Mouse (Mus musculus) adrenal gland, adult 2 months (tissue): Measurements from ENCODE around the gene Hist1h2bm. TPM values are rescaled to one million over a fixed set of nuclear protein-coding genes. Genes with fewer than 3 reads are reported as not detected.

ENCODE experiments used
- DNase-seq: peaks from one replicate; pipeline ENCODE4 v3.0.0; 2021
- polyA plus RNA-seq: library from polyadenylated mRNA; depleted of rRNA; stranded (reverse); fragments of >200 nt; gene quantifications from 2 replicates; pipeline ENCODE4 v1.2.3, GENCODE M21; 2012
- total RNA-seq, 2 experiments: library from RNA; stranded (reverse); gene quantifications; 2 replicates each; pipeline ENCODE4 v1.2.3; 2021

The Hist1h2bm gene
- total and polyA plus RNA-seq, 3 experiments, result 0.28 to 7.0 (median 6.5) TPM

DNA sequence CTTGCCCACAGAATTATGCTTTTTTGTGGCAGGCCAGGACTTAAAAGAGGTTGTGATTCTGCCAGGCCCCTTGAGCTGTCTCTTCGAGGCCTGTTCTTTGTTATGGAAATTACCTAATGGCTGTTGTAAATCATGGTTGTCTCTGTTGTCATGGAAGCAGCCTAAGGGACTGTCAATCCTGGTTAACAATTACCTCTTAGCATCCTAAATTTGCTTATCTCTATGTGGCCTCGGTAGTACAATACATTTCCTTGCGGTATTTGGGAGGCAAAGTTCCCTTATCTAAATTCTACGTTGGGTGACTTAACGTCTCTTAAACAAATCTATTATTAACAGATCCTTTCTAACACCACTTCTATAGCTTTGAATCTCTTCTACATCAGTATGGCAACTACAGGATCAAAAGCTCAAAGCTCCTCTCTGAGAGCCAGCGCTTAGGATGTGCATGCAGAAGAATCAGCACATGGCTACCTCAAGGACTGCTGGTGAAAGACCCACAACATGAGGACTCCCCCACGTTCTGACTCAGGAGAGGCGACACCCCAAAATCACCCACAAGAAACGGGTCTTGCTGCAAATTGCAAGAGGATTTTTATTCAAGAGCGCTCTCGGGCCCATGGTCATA, 6.2 kb downstream of the Hist1h2bm start:
- no peak for DNase-seq

- no peak for DNase-seq
Measured at GRCm38 (mm10) chr13:21729544-21729943, 7.7 kb downstream of the Hist1h2bm start.

GRCm38 (mm10) chr13:21733466-21733865, 11.6 kb downstream of the Hist1h2bm start:
- DNase-seq, result no peak

DNA sequence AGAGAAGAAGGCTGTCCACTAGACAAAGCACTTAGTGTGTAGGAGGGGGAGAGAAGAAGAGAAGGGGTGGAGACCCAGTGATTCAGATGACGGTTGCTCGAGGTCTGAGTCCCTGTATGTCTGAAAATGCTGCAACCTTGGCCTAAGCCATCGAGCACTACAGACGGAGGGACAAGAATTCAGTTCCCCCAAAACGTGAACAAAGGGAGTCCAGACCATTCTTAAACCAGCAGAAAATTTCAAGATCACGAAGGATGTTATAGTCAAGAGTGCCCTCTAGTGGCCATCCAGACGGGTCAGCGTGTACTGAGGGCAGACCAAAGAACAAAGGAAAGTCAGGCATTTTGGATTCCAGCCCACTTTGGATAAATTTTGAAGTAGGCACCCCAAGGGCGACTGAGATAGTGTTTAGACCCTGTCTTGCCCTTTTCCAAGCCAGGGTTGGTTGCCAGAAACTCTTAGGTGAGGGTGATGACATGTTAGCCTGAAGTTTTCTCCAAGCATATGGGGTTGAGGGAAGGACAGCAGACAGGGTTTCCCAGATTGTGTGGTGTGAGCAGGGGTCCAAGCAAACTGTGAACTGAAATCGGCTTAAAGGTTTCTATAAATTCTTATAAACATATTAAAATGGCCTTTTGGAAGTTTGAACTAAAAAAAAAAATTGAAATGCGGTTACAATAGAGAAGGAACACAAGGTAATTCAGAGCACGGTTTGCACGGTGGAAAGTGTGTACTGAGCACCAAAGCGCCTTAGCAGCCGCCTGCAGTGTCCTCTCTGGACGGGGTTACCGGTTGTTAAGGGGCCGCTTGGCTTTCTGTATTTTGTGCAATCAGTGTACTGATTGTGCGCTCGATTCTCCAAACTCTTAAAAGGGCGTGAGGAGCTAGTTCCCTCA, 12.4 kb downstream of the Hist1h2bm start:
- DNase-seq, result peak; percentile 82

- peak; percentile 68 for DNase-seq
Measured at GRCm38 (mm10) chr13:21734906-21735767, 13.3 kb downstream of the Hist1h2bm start, which contains the start of gene Hist1h4j. TSS of gene Hist1h4j (plus strand) at chr13:21735064.

GRCm38 (mm10) chr13:21745006-21745405, 23.2 kb downstream of the Hist1h2bm start:
- no peak for DNase-seq

- no peak for DNase-seq
Measured at GRCm38 (mm10) chr13:21749387-21750158, 27.7 kb downstream of the Hist1h2bm start.

GRCm38 (mm10) chr13:21750159-21751017, 28.5 kb downstream of the Hist1h2bm start, which contains the start of gene Hist1h4k:
TSS of gene Hist1h4k (minus strand) at chr13:21750505.
- peak; percentile 86 for DNase-seq

DNA sequence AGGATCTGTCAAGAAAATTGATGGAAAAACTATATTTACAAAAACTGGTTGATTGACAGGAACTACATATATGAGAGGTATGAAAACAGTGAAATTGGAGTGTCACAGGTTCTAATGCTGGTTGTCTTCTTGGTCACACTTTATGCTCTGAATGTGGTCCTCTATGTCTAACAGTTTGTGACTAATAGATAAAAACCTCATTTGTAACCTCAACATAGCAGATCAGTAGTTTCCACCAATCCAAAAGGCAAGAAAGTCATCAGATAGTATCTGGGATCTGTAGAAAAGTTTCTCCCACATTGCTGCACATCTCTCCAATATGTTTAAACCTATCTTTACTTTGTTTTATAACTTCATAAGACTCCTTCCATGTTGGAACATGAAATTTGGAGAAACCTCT, 29.6 kb downstream of the Hist1h2bm start:
- no peak for DNase-seq

DNA sequence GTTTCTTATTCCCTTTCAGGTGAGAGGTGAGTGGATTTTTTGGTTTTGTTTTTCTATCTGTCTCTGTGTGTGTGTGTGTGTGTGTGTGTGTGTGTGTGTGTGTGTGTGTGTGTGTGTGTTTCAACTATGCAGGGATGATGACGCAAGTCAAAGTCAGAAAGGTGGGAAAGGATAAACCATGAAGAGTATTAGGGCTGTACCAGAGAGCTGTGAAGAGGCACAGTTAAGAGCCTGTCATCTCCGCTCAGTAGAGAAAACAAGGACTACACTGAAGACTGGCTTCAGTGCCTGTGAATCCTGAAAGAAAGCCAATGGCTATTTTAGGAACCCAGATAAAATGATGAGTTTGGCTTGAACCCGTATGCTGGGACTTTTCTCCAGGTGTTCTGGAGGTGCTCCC, 30.0 kb downstream of the Hist1h2bm start:
- DNase-seq, result no peak

DNA sequence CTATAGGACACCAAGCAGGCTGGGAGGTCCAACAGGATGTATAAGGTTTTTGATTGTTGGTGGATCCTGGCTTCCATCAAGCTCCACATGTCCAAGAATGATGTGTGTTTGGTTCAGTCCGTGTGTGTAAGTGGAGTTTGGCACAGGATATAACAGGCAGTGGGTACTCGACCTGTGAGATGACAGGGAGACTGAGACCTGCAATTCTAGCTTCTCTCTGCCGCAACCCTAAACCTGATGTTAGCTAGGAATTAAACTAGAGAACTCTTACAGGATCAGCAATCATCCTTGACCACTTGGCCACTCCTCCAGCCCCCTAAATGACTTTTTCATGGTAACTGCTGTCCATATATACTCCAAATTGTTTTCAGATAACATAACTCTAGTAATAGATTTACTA, 30.5 kb downstream of the Hist1h2bm start:
- no peak for DNase-seq

DNA sequence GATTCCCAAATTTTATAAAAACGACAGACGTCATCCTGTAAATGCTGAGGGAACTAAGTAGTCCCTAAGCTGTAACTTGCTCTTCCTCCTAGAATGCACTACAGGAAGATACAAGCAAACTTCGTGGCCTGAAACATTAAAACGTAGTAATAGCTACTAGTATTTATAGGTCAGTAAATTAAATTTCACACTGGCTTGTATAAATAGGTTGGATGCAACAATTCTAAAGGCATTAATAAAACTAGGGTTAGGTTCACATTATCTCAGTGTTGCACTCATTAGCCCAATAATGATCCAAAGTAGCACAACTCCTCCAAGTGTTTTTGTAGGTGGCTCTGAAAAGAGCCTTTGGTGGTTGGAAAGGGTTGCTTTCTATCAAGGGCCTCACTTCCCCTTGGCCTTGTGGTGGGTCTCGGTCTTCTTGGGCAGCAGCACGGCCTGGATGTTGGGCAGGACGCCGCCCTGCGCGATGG, 31.2 kb downstream of the Hist1h2bm start:
- no peak for DNase-seq

DNA sequence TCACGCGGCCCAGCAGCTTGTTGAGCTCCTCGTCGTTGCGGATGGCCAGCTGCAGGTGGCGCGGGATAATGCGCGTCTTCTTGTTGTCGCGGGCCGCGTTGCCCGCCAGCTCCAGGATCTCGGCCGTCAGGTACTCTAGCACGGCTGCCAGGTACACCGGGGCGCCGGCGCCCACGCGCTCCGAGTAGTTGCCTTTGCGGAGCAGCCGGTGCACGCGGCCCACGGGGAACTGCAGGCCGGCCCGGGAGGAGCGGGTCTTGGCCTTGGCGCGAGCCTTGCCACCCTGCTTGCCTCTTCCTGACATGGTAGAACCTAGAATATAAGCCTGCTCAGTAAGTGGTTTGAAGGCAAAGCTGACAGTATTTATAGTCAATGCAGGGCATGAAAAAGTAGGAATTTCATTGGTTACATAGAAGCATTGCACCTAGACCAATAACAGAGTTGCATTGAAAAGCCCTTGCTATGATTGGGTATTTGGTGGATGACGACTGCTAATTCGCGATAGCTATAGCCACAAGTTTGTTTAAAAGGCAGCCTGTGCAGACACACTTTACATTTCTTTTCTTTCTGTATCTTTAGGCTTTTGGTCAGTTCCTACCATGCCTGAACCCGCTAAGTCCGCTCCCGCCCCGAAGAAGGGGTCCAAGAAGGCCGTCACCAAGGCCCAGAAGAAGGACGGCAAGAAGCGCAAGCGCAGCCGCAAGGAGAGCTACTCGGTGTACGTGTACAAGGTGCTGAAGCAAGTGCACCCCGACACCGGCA, 31.9 kb downstream of the Hist1h2bm start, which contains the start of the genes Hist1h2ak and Hist1h2bn:
TSS of gene Hist1h2ak (minus strand) at position 304 of the 762 bp plus-strand sequence.
TSS of gene Hist1h2bn (plus strand) at position 600 of the 762 bp plus-strand sequence.
- DNase-seq, result peak; percentile 84

GRCm38 (mm10) chr13:21754294-21755001, 32.6 kb downstream of the Hist1h2bm start:
- DNase-seq, result peak; percentile 25

GRCm38 (mm10) chr13:21755707-21756106, 33.9 kb downstream of the Hist1h2bm start:
- no peak for DNase-seq
